Mouse (Mus musculus) midbrain, embryonic 13.5 days (tissue): ENCODE measurements around the gene Dpm1. TPM values are rescaled to one million over a fixed set of nuclear protein-coding genes. Genes with fewer than 3 reads are reported as not detected.
A peak's percentile ranks its signal among the peaks of the same experiment; 100 is the strongest.

Experiments used
- ATAC-seq: fragments of 200-750 bp; cut with Nextera tagmentation; 2 replicates; pipeline ENCODE4 v1.8.0; 2017; ENCODE audit warnings: mild to moderate bottlenecking, moderate TSS enrichment, moderate library complexity
- H3K27ac ChIP-seq: fragments of 300-500 bp; sonication (generic); 2 replicates; pipeline ENCODE4 v1.5.1; 2015; ENCODE audit warnings: inconsistent platforms, mild to moderate bottlenecking, moderate library complexity
- H3K27me3 ChIP-seq: fragments of 300-500 bp; sonication (generic); 2 replicates; pipeline ENCODE4 v1.6.1; 2015; ENCODE audit warnings: mild to moderate bottlenecking, inconsistent platforms
- H3K36me3 ChIP-seq: fragments of 300-500 bp; sonication (generic); 2 replicates; pipeline ENCODE4 v1.6.1; 2015; ENCODE audit warnings: mild to moderate bottlenecking, inconsistent platforms
- H3K4me1 ChIP-seq: fragments of 300-500 bp; sonication (generic); replicated peaks from 2 replicates; pipeline ENCODE4 v1.6.1; 2015; ENCODE audit warnings: inconsistent platforms
- H3K4me2 ChIP-seq: fragments of 300-500 bp; sonication (generic); replicated peaks from 2 replicates; pipeline ENCODE4 v1.6.1; 2015; ENCODE audit warnings: moderate library complexity, mild to moderate bottlenecking, inconsistent platforms
- H3K4me3 ChIP-seq: fragments of 300-500 bp; sonication (generic); replicated peaks from 2 replicates; pipeline ENCODE4 v1.5.1; 2015; ENCODE audit warnings: mild to moderate bottlenecking, inconsistent platforms
- H3K9ac ChIP-seq: fragments of 300-500 bp; sonication (generic); replicated peaks from 2 replicates; pipeline ENCODE4 v1.6.1; 2015; ENCODE audit warnings: mild to moderate bottlenecking, inconsistent platforms
- H3K9me3 ChIP-seq: fragments of 300-500 bp; sonication (generic); 2 replicates; pipeline ENCODE4 v1.6.1; 2016; ENCODE audit warnings: mild to moderate bottlenecking, inconsistent platforms
- WGBS: fragments of 180-500 bp; shearing (Covaris S2); methylation state at CpG from one replicate; pipeline ENCODE4 v1.1.7; 2015; 5-methylcytosine and 5-hydroxymethylcytosine counted together
- polyA plus RNA-seq: library from polyadenylated mRNA; unstranded; fragments of >200 nt; fragmentation: Nextera tagmentation; extraction: Ambion mirVana; gene quantifications from 2 replicates; pipeline ENCODE4 v1.2.1, GENCODE M21; 2015

Dpm1 gene
- 68.0 and 71.8 TPM in 2 replicates for polyA plus RNA-seq

- H3K4me1 ChIP-seq = peaks cover 49% of the 10 kb centered on the region
- under 1% methylated on average over 73 of the region's 73 CpGs for WGBS
- peak; percentile 89 for ATAC-seq
- peak within 1 kb of the TSS; percentile 90 for H3K27ac ChIP-seq
- H3K27me3 ChIP-seq = no peaks in the 10 kb centered on the region
- peak within 1 kb of the TSS; percentile 97 for H3K9ac ChIP-seq
- no peaks in the 10 kb centered on the region for H3K9me3 ChIP-seq
- H3K4me2 ChIP-seq = peak within 1 kb of the TSS; percentile 100
- H3K36me3 ChIP-seq = peaks cover 35% of the 10 kb centered on the region
- peak within 1 kb of the TSS; percentile 100 for H3K4me3 ChIP-seq
Measured at GRCm38 (mm10) chr2:168230026-168230728, at the start of gene Dpm1, which contains the start of the genes Gm20716 and Mocs3. TSS of gene Dpm1 (minus strand) at chr2:168230591. TSS of gene Gm20716 (minus strand) at chr2:168230364. TSS of gene Mocs3 (plus strand) at chr2:168230622.

GRCm38 (mm10) chr2:168274374-168274935, 44.1 kb upstream of the Dpm1 start:
- Histone ChIP-seq H3K27ac (no peak overlapping the region), H3K27me3 (peaks cover 34% of the 10 kb centered on the region), H3K4me1 (no peaks in the 10 kb centered on the region; the same call in 1 of the 2 replicates), H3K9ac (no peak overlapping the region), H3K4me3 (no peak overlapping the region), H3K36me3 (no peaks in the 10 kb centered on the region), H3K9me3 (no peaks in the 10 kb centered on the region), H3K4me2 (no peak overlapping the region)
- 0 out of 2 replicates have a peak, but pooled peaks have one; percentile 55 for ATAC-seq
- 9% methylated on average over 11 of the region's 11 CpGs for WGBS

GRCm38 (mm10) chr2:168273387-168273786, 43.0 kb upstream of the Dpm1 start:
- 46% methylated on average over 9 of the region's 9 CpGs for WGBS

DNA sequence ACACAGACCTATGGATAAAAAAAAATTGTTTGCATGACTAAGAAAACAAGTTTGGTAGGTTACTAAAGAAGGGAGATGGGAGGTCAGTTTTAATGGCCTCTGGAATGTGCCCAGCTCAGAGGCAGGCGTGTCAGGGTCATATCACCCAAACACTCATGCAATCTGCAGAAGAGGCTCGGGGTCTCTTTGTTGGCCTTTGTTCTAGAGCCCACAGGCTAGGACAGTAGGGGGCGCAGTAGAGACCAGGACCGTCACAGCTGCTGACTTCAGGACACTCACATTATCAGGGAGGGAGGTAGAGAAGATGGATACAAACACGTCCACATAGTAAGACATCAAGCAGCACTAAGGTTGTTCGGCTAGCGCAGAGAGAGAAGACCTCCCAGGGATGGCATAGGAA, 37.6 kb upstream of the Dpm1 start:
- 43% methylated on average over 7 of the region's 7 CpGs for WGBS
- Histone ChIP-seq H3K4me1 (no peaks in the 10 kb centered on the region), H3K9me3 (no peaks in the 10 kb centered on the region), H3K4me2 (0 out of 2 replicates have a peak overlapping the region, but pooled peaks have one; percentile 7), H3K9ac (no peak overlapping the region), H3K36me3 (no peaks in the 10 kb centered on the region), H3K27me3 (no peaks in the 10 kb centered on the region), H3K4me3 (no peak overlapping the region), H3K27ac (no peak overlapping the region)
- no peak for ATAC-seq

More at GRCm38 (mm10) chr2:168273387-168273786, 43.0 kb upstream of the Dpm1 start:
- ATAC-seq = no peak
- Histone ChIP-seq H3K27me3 (peaks cover 25% of the 10 kb centered on the region; the same call in 1 of the 2 replicates), H3K9ac (0 out of 2 replicates have a peak overlapping the region, but pooled peaks have one; percentile 6), H3K4me2 (no peak overlapping the region), H3K4me1 (no peaks in the 10 kb centered on the region; the same call in 1 of the 2 replicates), H3K27ac (no peak overlapping the region), H3K9me3 (no peaks in the 10 kb centered on the region), H3K36me3 (no peaks in the 10 kb centered on the region), H3K4me3 (no peak overlapping the region)

DNA sequence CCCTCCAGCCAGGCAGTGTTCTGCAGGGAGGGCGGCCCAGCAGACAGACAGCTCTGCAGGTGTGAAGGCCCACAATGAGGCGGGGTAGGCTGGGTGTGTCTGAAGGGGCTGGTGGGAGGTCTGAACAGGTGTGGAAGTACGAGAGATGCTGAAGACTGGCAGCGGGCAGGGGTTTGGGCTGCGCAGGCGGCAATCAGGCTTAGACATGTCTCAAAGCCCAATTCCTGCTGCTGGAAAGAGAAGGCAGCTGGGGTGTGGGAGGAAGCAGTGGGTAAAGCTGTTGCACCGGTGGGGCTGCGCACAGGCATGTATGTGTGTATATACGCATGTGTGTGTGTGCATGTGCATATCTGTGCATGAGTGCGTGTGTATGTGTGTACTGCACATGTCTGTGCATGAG, 30.5 kb upstream of the Dpm1 start:
- WGBS = 90% methylated on average over 10 of the region's 10 CpGs
- Histone ChIP-seq H3K9me3 (no peaks in the 10 kb centered on the region), H3K4me3 (no peak overlapping the region), H3K36me3 (no peaks in the 10 kb centered on the region), H3K4me1 (0 out of 2 replicates have a peak, but pooled peaks cover 3% of the 10 kb centered on the region), H3K4me2 (no peak overlapping the region), H3K27ac (no peak overlapping the region), H3K27me3 (no peaks in the 10 kb centered on the region), H3K9ac (no peak overlapping the region)
- ATAC-seq = no peak

DNA sequence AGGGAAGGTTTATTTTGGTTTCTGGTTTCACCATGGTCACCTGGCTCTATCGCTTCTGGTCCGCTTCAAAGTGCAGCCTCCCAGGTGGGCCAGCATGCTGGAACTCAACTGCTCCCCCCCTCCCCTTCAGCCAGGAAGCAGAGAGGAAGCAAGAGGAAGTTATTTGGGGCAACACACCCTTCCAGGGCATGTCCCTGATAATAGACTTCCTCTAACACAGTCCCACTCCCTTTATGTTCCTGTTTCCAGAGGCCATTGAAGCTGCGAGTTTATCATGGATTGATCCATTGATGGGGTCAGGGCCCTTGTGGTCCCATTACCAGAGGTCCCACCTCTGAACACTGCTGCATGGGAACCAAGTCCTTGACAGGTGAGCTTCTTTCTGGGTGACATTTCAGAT, 29.7 kb upstream of the Dpm1 start:
- no peak for ATAC-seq
- WGBS = 91% methylated on average over 3 of the region's 3 CpGs
- H3K9me3 ChIP-seq = no peaks in the 10 kb centered on the region
- H3K4me1 ChIP-seq = 0 out of 2 replicates have a peak, but pooled peaks cover 3% of the 10 kb centered on the region
- no peak overlapping the region for H3K4me3 ChIP-seq
- H3K4me2 ChIP-seq = no peak overlapping the region
- H3K36me3 ChIP-seq = no peaks in the 10 kb centered on the region
- no peak overlapping the region for H3K27ac ChIP-seq
- no peaks in the 10 kb centered on the region for H3K27me3 ChIP-seq
- no peak overlapping the region for H3K9ac ChIP-seq

- no peak for ATAC-seq
- Histone ChIP-seq H3K9ac (no peak overlapping the region), H3K4me3 (no peak overlapping the region), H3K9me3 (no peaks in the 10 kb centered on the region), H3K36me3 (no peaks in the 10 kb centered on the region), H3K27ac (no peak overlapping the region), H3K4me1 (0 out of 2 replicates have a peak, but pooled peaks cover 3% of the 10 kb centered on the region), H3K4me2 (no peak overlapping the region), H3K27me3 (no peaks in the 10 kb centered on the region)
- 92% methylated on average over 8 of the region's 8 CpGs for WGBS
Measured at GRCm38 (mm10) chr2:168259046-168259445, 28.7 kb upstream of the Dpm1 start.

DNA sequence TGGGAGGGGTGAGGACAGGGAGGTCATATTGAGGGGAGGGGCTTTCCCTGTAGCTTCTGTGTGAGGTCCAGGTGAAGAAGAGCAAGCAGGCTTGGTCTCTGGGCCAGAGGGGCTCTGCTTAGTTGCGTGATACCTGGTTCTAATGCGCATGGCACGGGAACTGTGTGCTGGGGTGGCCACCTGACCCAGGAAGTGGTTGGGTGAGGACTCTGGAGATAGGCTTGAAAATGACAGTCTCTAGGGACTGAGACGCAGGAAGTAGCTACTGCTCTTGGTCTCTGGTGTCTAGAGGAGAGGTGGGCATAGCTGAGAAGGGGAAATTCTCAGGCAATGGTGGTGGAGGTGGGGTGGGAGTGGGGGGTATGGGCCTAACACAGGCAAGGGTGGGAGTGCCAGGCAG, 26.8 kb upstream of the Dpm1 start:
- no peaks in the 10 kb centered on the region for H3K9me3 ChIP-seq
- no peak overlapping the region for H3K9ac ChIP-seq
- no peak for ATAC-seq
- no peaks in the 10 kb centered on the region for H3K36me3 ChIP-seq
- H3K27ac ChIP-seq = no peak overlapping the region
- no peak overlapping the region for H3K4me3 ChIP-seq
- no peaks in the 10 kb centered on the region for H3K4me1 ChIP-seq
- H3K27me3 ChIP-seq = peaks cover under 1% of the 10 kb centered on the region; the same call in 1 of the 2 replicates
- no peak overlapping the region for H3K4me2 ChIP-seq
- WGBS = 94% methylated on average over 4 of the region's 4 CpGs

GRCm38 (mm10) chr2:168256506-168256905, 26.1 kb upstream of the Dpm1 start:
- WGBS = 85% methylated on average over 3 of the region's 3 CpGs
- H3K27me3 ChIP-seq = peaks cover 3% of the 10 kb centered on the region; the same call in 1 of the 2 replicates
- H3K27ac ChIP-seq = no peak overlapping the region
- no peak overlapping the region for H3K4me3 ChIP-seq
- no peaks in the 10 kb centered on the region for H3K4me1 ChIP-seq
- ATAC-seq = no peak
- no peak overlapping the region for H3K4me2 ChIP-seq
- H3K9ac ChIP-seq = no peak overlapping the region
- H3K36me3 ChIP-seq = no peaks in the 10 kb centered on the region
- no peaks in the 10 kb centered on the region for H3K9me3 ChIP-seq

GRCm38 (mm10) chr2:168253822-168254221, 23.4 kb upstream of the Dpm1 start:
- Histone ChIP-seq H3K4me1 (no peaks in the 10 kb centered on the region), H3K36me3 (no peaks in the 10 kb centered on the region), H3K4me2 (no peak overlapping the region), H3K27ac (no peak overlapping the region), H3K27me3 (peaks cover 6% of the 10 kb centered on the region; the same call in 1 of the 2 replicates), H3K9me3 (no peaks in the 10 kb centered on the region), H3K4me3 (no peak overlapping the region), H3K9ac (no peak overlapping the region)
- 65% methylated on average over 7 of the region's 7 CpGs for WGBS
- ATAC-seq = no peak

- peaks cover 6% of the 10 kb centered on the region; the same call in 1 of the 2 replicates for H3K27me3 ChIP-seq
- H3K9ac ChIP-seq = no peak overlapping the region
- peak overlapping the region; percentile 32; the same call in 1 of the 2 replicates for H3K4me2 ChIP-seq
- H3K4me3 ChIP-seq = no peak overlapping the region
- H3K36me3 ChIP-seq = no peaks in the 10 kb centered on the region
- ATAC-seq = no peak
- 13% methylated on average over 16 of the region's 16 CpGs for WGBS
- no peak overlapping the region for H3K27ac ChIP-seq
- no peaks in the 10 kb centered on the region for H3K4me1 ChIP-seq
- H3K9me3 ChIP-seq = no peaks in the 10 kb centered on the region
Measured at GRCm38 (mm10) chr2:168252639-168253292, 22.4 kb upstream of the Dpm1 start.

DNA sequence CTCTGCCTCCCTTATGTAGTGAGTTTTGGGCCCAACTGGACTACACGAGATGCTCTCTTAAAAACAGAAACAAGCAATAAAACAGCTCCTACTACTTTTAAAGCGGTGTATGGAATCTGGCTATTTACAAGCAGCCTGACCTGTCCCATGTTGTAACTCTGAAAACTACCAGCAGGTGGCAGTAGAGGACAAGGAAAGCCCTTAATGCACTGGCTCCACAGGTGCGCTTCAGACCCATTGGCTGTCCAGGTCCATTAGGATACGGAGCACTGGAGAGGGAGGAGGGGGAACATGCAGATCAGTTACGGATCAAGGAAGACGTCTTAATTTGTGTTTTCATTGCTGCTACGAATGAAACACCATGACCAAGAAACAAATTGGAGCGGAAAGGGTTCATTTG, 19.9 kb upstream of the Dpm1 start:
- H3K27ac ChIP-seq = no peak overlapping the region
- 13% methylated on average over 8 of the region's 8 CpGs for WGBS
- H3K36me3 ChIP-seq = no peaks in the 10 kb centered on the region
- H3K27me3 ChIP-seq = peaks cover 6% of the 10 kb centered on the region; the same call in 1 of the 2 replicates
- H3K9me3 ChIP-seq = no peaks in the 10 kb centered on the region
- peak; percentile 73 for ATAC-seq
- H3K4me2 ChIP-seq = no peak overlapping the region
- H3K4me1 ChIP-seq = no peaks in the 10 kb centered on the region
- H3K9ac ChIP-seq = no peak overlapping the region
- no peak overlapping the region for H3K4me3 ChIP-seq
